Mouse (Mus musculus) cortical plate, adult 2 months (tissue): ENCODE data around the gene Dapk1.

Experiments used
- CTCF ChIP-seq: fragments of 200-500 bp; IDR thresholded peaks from 2 replicates; pipeline ENCODE4 v1.5.1; 2011; ENCODE audit warnings: mild to moderate bottlenecking, control low read depth, low read length; ENCODE audit not compliant: insufficient read depth; ENCODE audit errors: extremely low read depth
- POLR2A ChIP-seq: fragments of 200-500 bp; IDR thresholded peaks from 2 replicates; pipeline ENCODE4 v1.6.1; 2011; ENCODE audit warnings: mild to moderate bottlenecking, low read length, control low read depth; ENCODE audit not compliant: insufficient read depth; ENCODE audit errors: extremely low read depth

DNA sequence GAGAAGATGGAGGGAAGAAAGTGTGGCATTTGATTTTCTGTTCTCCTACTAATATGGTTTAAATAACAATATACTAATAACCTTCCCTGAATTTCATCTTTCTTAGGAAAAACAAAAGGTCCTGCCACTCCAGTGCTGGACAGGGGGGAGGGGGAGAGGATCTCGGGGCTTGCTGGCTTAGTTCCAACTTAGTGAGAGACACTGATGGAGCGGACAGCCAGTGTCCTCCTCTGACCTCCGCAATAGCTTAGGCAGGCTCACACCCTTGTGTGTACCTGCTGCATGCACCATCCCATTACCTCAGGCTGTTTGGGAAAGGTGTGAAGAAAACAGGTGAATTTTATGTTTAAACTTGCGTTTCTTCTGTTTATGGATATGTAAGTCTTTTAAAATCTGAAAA lies 7.5 kb downstream of the Dapk1 start:
- TF ChIP-seq POLR2A = no peak
- no peak for TF ChIP-seq CTCF
